Mouse (Mus musculus) heart, embryonic 12.5 days (tissue): ENCODE results near the gene Cand1. TPM values are rescaled to one million over a fixed set of nuclear protein-coding genes. Genes with fewer than 3 reads are reported as not detected.

Experiments
- ATAC-seq: fragments of 200-750 bp; cut with Nextera tagmentation; 2 replicates; pipeline ENCODE4 v1.8.0; 2017; ENCODE audit warnings: moderate TSS enrichment, moderate library complexity; ENCODE audit not compliant: insufficient number of reproducible peaks, low FRiP score
- H3K27ac ChIP-seq: fragments of 300-500 bp; sonication (generic); 2 replicates; pipeline ENCODE4 v1.5.1; 2016; ENCODE audit warnings: mild to moderate bottlenecking, moderate library complexity; ENCODE audit not compliant: poor library complexity, severe bottlenecking
- H3K27me3 ChIP-seq: fragments of 300-500 bp; sonication (generic); replicated peaks from 2 replicates; pipeline ENCODE4 v1.6.1; 2016; ENCODE audit warnings: mild to moderate bottlenecking, moderate library complexity
- H3K36me3 ChIP-seq: fragments of 300-500 bp; sonication (generic); 2 replicates; pipeline ENCODE4 v1.6.1; 2016; ENCODE audit warnings: mild to moderate bottlenecking, moderate library complexity
- H3K4me1 ChIP-seq: fragments of 300-500 bp; sonication (generic); replicated peaks from 2 replicates; pipeline ENCODE4 v1.6.1; 2016; ENCODE audit warnings: mild to moderate bottlenecking
- H3K4me2 ChIP-seq: fragments of 300-500 bp; sonication (generic); 2 replicates; pipeline ENCODE4 v1.6.1; 2016; ENCODE audit warnings: mild to moderate bottlenecking, moderate library complexity
- H3K4me3 ChIP-seq: fragments of 300-500 bp; sonication (generic); 2 replicates; pipeline ENCODE4 v1.5.1; 2016; ENCODE audit warnings: mild to moderate bottlenecking
- H3K9ac ChIP-seq: fragments of 300-500 bp; sonication (generic); 2 replicates; pipeline ENCODE4 v1.6.1; 2016; ENCODE audit warnings: mild to moderate bottlenecking, moderate library complexity
- H3K9me3 ChIP-seq: fragments of 300-500 bp; sonication (generic); replicated peaks from 2 replicates; pipeline ENCODE4 v1.6.1; 2016; ENCODE audit warnings: mild to moderate bottlenecking, moderate library complexity
- WGBS: fragments of 180-500 bp; shearing (Covaris S2); methylation state at CpG from one replicate; pipeline ENCODE4 v1.1.7; 2016; 5-methylcytosine and 5-hydroxymethylcytosine counted together
- polyA plus RNA-seq: library from polyadenylated mRNA; unstranded; fragments of >200 nt; fragmentation: Nextera tagmentation; extraction: Ambion mirVana; gene quantifications from 2 replicates; pipeline ENCODE4 v1.2.1, GENCODE M21; 2016

The Cand1 gene
- polyA plus RNA-seq, 1 experiment from 2014 or later: 66.0 TPM

- H3K9me3 ChIP-seq: no peaks in the 10 kb centered on the region
- no peaks in the 10 kb centered on the region for H3K27me3 ChIP-seq
- no peak overlapping the region for H3K9ac ChIP-seq
- H3K4me3 ChIP-seq: no peak overlapping the region
- no peak overlapping the region for H3K27ac ChIP-seq
- no peak for ATAC-seq
- WGBS: 82% methylated on average over 13 of the region's 13 CpGs
- no peaks in the 10 kb centered on the region for H3K36me3 ChIP-seq
- no peak overlapping the region for H3K4me2 ChIP-seq
- no peaks in the 10 kb centered on the region for H3K4me1 ChIP-seq
Observed at GRCm38 (mm10) chr10:119169237-119169636, 70.6 kb downstream of the Cand1 start.

GRCm38 (mm10) chr10:119168791-119169190 is 71.1 kb downstream of the Cand1 start:
- Histone ChIP-seq H3K27me3 (no peaks in the 10 kb centered on the region), H3K9me3 (no peaks in the 10 kb centered on the region), H3K4me3 (no peak overlapping the region), H3K9ac (no peak overlapping the region), H3K36me3 (no peaks in the 10 kb centered on the region), H3K27ac (no peak overlapping the region), H3K4me1 (no peaks in the 10 kb centered on the region), H3K4me2 (no peak overlapping the region)
- no peak for ATAC-seq
- WGBS: 34% methylated on average over 14 of the region's 14 CpGs

- ATAC-seq: no peak
- Histone ChIP-seq H3K4me1 (no peaks in the 10 kb centered on the region), H3K4me2 (no peak overlapping the region), H3K27ac (no peak overlapping the region), H3K9me3 (no peaks in the 10 kb centered on the region), H3K9ac (no peak overlapping the region), H3K36me3 (no peaks in the 10 kb centered on the region), H3K27me3 (no peaks in the 10 kb centered on the region), H3K4me3 (no peak overlapping the region)
- 23% methylated on average over 3 of the region's 3 CpGs for WGBS
Observed at GRCm38 (mm10) chr10:119167858-119168257, 72.0 kb downstream of the Cand1 start.

GRCm38 (mm10) chr10:119165051-119165450 is 74.8 kb downstream of the Cand1 start:
- WGBS: 85% methylated on average over 10 of the region's 10 CpGs
- no peaks in the 10 kb centered on the region for H3K4me1 ChIP-seq
- no peak for ATAC-seq

GRCm38 (mm10) chr10:119161820-119162382 is 78.0 kb downstream of the Cand1 start:
- WGBS: 79% methylated on average over 8 of the region's 8 CpGs
- Histone ChIP-seq H3K4me1 (no peaks in the 10 kb centered on the region), H3K9me3 (peaks cover 19% of the 10 kb centered on the region), H3K9ac (no peak overlapping the region), H3K4me3 (no peak overlapping the region), H3K27me3 (no peaks in the 10 kb centered on the region), H3K36me3 (no peaks in the 10 kb centered on the region), H3K4me2 (no peak overlapping the region), H3K27ac (no peak overlapping the region)
- no peak for ATAC-seq

More at GRCm38 (mm10) chr10:119165051-119165450, 74.8 kb downstream of the Cand1 start:
- Histone ChIP-seq H3K9ac (no peak overlapping the region), H3K4me2 (no peak overlapping the region), H3K27me3 (no peaks in the 10 kb centered on the region), H3K4me3 (no peak overlapping the region), H3K36me3 (no peaks in the 10 kb centered on the region), H3K27ac (no peak overlapping the region), H3K9me3 (peaks cover 9% of the 10 kb centered on the region)

- no peak for ATAC-seq
Observed at GRCm38 (mm10) chr10:119160161-119160560, 79.7 kb downstream of the Cand1 start.

GRCm38 (mm10) chr10:119149261-119149660 is 90.6 kb downstream of the Cand1 start:
- WGBS: 73% methylated on average over 4 of the region's 4 CpGs
- H3K4me2 ChIP-seq: no peak overlapping the region
- ATAC-seq: no peak
- H3K4me3 ChIP-seq: no peak overlapping the region
- no peaks in the 10 kb centered on the region; the same call in 1 of the 2 replicates for H3K4me1 ChIP-seq
- no peak overlapping the region for H3K9ac ChIP-seq
- no peak overlapping the region for H3K27ac ChIP-seq
- H3K27me3 ChIP-seq: no peaks in the 10 kb centered on the region
- no peaks in the 10 kb centered on the region for H3K9me3 ChIP-seq
- H3K36me3 ChIP-seq: no peaks in the 10 kb centered on the region

More at GRCm38 (mm10) chr10:119160161-119160560, 79.7 kb downstream of the Cand1 start:
- H3K9me3 ChIP-seq: peaks cover 21% of the 10 kb centered on the region
- WGBS: 87% methylated on average over 6 of the region's 6 CpGs
- H3K4me3 ChIP-seq: no peak overlapping the region
- H3K27ac ChIP-seq: no peak overlapping the region
- no peaks in the 10 kb centered on the region for H3K36me3 ChIP-seq
- H3K9ac ChIP-seq: no peak overlapping the region
- H3K4me1 ChIP-seq: no peaks in the 10 kb centered on the region
- H3K27me3 ChIP-seq: no peaks in the 10 kb centered on the region
- no peak overlapping the region for H3K4me2 ChIP-seq

Other genes starting within 250 kb of the Cand1 start
- gene Grip1, start 213.8 kb upstream of the Cand1 start, polyA plus RNA-seq: 3.1 and 3.9 TPM in 2 replicates